Mouse (Mus musculus) liver, embryonic 12.5 days (tissue): ENCODE data around the gene Bco1. TPM values are rescaled to one million over a fixed set of nuclear protein-coding genes. Genes with fewer than 3 reads are reported as not detected.

Source experiments
- ATAC-seq: fragments of 200-750 bp; cut with Nextera tagmentation; 2 replicates; pipeline ENCODE4 v1.8.0; 2017; ENCODE audit warnings: moderate number of reproducible peaks, mild to moderate bottlenecking, moderate library complexity
- H3K27ac ChIP-seq: fragments of 300-500 bp; sonication (generic); 2 replicates; pipeline ENCODE4 v1.5.1; 2016; ENCODE audit warnings: mild to moderate bottlenecking
- H3K27me3 ChIP-seq: fragments of 300-500 bp; sonication (generic); replicated peaks from 2 replicates; pipeline ENCODE4 v1.6.1; 2016; ENCODE audit warnings: mild to moderate bottlenecking, moderate library complexity
- H3K36me3 ChIP-seq: fragments of 300-500 bp; sonication (generic); 2 replicates; pipeline ENCODE4 v1.6.1; 2016; ENCODE audit warnings: mild to moderate bottlenecking, moderate library complexity
- H3K4me1 ChIP-seq: fragments of 300-500 bp; sonication (generic); 2 replicates; pipeline ENCODE4 v1.6.1; 2016
- H3K4me2 ChIP-seq: fragments of 300-500 bp; sonication (generic); 2 replicates; pipeline ENCODE4 v1.6.1; 2016; ENCODE audit warnings: mild to moderate bottlenecking, moderate library complexity
- H3K4me3 ChIP-seq: fragments of 300-500 bp; sonication (generic); 2 replicates; pipeline ENCODE4 v1.5.1; 2016; ENCODE audit warnings: mild to moderate bottlenecking, moderate library complexity
- H3K9ac ChIP-seq: fragments of 300-500 bp; sonication (generic); 2 replicates; pipeline ENCODE4 v1.6.1; 2016; ENCODE audit warnings: mild to moderate bottlenecking, moderate library complexity
- H3K9me3 ChIP-seq: fragments of 300-500 bp; sonication (generic); replicated peaks from 2 replicates; pipeline ENCODE4 v1.6.1; 2016; ENCODE audit warnings: mild to moderate bottlenecking, moderate library complexity
- WGBS: fragments of 180-500 bp; shearing (Covaris S2); methylation state at CpG from one replicate; pipeline ENCODE4 v1.1.7; 2016; ENCODE audit not compliant: insufficient replicate concordance; 5-methylcytosine and 5-hydroxymethylcytosine counted together
- polyA plus RNA-seq: library from polyadenylated mRNA; unstranded; fragments of >200 nt; fragmentation: Nextera tagmentation; extraction: Ambion mirVana; gene quantifications from 2 replicates; pipeline ENCODE4 v1.2.1, GENCODE M21; 2016

Bco1 gene
- polyA plus RNA-seq, 1 experiment from 2014 or later, result 10.8 TPM

DNA sequence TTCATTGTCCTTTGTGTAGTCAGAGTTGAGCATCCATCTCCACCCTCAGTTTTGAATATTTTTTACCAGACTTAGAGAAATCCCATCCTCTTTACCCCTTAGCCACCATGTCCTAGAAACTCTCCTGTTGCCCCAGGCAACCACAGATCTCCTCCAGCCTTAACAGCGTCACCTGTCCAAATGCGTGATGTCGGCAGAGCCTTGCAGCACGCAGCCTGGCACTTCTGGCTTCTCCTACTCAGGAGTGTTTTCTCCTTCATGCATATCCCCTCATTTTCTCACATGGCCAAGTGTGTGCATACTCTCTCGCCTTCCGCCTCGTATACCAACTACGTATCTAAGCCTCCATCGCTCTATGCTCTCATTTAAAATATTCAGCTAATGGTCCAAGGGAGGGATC is 22.8 kb downstream of the Bco1 start:
- Histone ChIP-seq H3K9ac (no peak overlapping the region), H3K4me2 (no peak overlapping the region), H3K4me1 (peaks cover 26% of the 10 kb centered on the region), H3K27me3 (no peaks in the 10 kb centered on the region), H3K9me3 (no peaks in the 10 kb centered on the region), H3K4me3 (no peak overlapping the region), H3K36me3 (no peaks in the 10 kb centered on the region), H3K27ac (no peak overlapping the region)
- 86% methylated on average over 9 of the region's 9 CpGs for WGBS
- no peak for ATAC-seq

DNA sequence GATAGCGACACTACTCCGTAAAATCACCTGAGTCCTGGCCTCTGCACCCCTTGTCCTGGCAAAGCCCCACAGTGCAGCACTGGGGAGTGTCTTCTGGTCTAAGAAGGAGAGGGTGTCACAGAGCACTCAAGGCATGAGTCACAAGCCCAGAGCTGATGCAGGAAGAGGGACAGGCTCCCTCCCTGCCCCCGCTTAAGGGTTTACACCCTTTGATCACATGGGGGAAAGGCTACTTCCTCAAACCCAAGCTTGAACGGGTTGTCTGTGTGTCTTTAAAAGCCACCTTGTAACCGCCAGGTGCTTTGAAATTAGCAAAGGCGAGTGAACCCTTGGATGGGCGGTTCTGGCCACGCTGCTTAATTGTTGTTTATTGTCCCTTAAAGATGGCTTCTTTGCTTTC is 25.6 kb downstream of the Bco1 start:
- H3K27me3 ChIP-seq, result no peaks in the 10 kb centered on the region
- no peak overlapping the region for H3K9ac ChIP-seq
- ATAC-seq, result no peak
- H3K4me3 ChIP-seq, result no peak overlapping the region
- H3K27ac ChIP-seq, result no peak overlapping the region
- peaks cover 2% of the 10 kb centered on the region for H3K4me1 ChIP-seq
- no peaks in the 10 kb centered on the region for H3K9me3 ChIP-seq
- no peak overlapping the region for H3K4me2 ChIP-seq
- 56% methylated on average over 8 of the region's 8 CpGs for WGBS
- H3K36me3 ChIP-seq, result no peaks in the 10 kb centered on the region

DNA sequence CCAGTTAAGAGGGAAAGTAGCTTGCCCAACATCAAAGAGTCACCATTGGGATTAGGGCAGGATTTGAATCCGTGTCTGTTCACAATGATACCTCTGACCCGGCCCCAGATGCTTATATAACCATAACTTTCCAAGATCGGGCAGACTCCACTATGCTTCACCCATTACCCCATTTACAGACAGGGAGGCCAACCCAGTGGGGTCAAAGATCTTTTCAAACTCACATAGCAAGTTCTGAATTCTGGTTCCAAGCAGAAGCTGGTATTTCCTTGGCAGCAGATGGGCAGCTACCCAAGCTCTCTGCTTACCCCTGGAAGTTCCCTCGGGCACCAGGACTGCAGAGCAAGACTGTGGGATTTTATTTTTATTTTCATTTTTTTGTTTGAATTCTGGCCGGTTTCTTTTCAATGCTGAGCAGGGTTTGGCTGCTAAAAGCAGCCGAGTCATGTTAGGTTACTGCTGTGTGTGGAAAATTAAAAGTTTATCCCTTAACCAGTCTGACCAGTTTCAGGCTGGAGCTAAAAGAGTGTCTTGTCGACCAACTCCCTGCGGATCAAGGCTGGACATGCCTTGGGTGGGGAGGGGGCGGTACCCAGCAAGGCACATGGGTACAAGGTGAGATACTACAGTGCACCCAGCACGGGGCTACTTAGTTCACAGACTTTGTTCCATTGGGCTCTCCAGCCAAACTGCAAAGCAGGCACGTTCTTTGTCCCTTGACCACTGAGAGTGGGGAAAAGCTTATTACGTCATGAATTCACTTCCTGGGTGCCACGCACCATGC is 28.4 kb downstream of the Bco1 start:
- H3K4me3 ChIP-seq, result no peak overlapping the region
- no peaks in the 10 kb centered on the region for H3K36me3 ChIP-seq
- 64% methylated on average over 13 of the region's 13 CpGs for WGBS
- no peak for ATAC-seq
- no peak overlapping the region for H3K27ac ChIP-seq
- H3K4me2 ChIP-seq, result no peak overlapping the region
- no peaks in the 10 kb centered on the region for H3K9me3 ChIP-seq
- no peaks in the 10 kb centered on the region for H3K4me1 ChIP-seq
- no peak overlapping the region for H3K9ac ChIP-seq
- H3K27me3 ChIP-seq, result no peaks in the 10 kb centered on the region

DNA sequence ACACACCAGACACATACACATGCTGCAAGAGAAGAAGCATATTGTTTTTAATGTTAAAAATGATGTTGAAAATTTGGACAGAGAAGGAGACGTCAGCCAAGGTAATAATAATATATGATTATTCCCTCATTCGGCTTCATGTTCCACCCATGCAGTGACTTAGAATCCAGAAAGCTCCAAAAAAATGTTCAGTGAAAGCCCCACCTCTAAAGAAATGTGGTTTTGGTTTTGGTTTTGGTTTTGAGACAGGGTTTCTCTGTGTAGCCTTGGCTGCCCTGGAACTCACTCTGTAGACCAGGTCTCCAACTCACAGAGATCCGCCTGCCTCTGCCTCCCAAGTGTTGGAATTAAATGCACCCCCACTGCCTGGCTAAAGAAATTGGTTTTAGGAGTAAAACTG is 30.2 kb downstream of the Bco1 start:
- Histone ChIP-seq H3K27ac (no peak overlapping the region), H3K4me3 (no peak overlapping the region), H3K9ac (no peak overlapping the region), H3K4me2 (no peak overlapping the region), H3K36me3 (no peaks in the 10 kb centered on the region), H3K4me1 (no peaks in the 10 kb centered on the region), H3K27me3 (no peaks in the 10 kb centered on the region), H3K9me3 (no peaks in the 10 kb centered on the region)
- 91% methylated on average over 3 of the region's 3 CpGs for WGBS
- no peak for ATAC-seq

DNA sequence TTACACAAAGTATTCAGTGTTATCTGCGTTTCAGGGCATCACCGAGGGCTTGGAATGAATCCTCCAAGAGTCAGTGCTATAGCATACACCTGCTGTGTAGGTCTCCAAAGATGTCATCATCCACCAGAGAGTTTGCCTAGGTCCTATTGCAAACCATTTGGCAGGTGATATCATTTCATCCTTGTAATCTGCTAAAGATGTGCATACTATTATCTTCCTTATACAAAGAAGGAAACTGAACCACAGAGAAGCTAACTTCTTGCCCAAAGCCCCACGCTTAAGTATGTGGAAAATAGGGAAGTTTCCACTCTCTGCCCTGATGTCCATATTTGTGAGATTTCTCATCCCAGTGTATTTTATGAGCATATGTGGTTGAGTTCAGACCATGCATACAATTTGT is 30.8 kb downstream of the Bco1 start:
- 59% methylated on average over 3 of the region's 3 CpGs for WGBS
- H3K27me3 ChIP-seq, result no peaks in the 10 kb centered on the region
- no peaks in the 10 kb centered on the region for H3K4me1 ChIP-seq
- no peak for ATAC-seq
- no peak overlapping the region for H3K27ac ChIP-seq
- H3K4me3 ChIP-seq, result no peak overlapping the region
- H3K36me3 ChIP-seq, result no peaks in the 10 kb centered on the region
- H3K9ac ChIP-seq, result no peak overlapping the region
- no peak overlapping the region for H3K4me2 ChIP-seq
- H3K9me3 ChIP-seq, result no peaks in the 10 kb centered on the region

DNA sequence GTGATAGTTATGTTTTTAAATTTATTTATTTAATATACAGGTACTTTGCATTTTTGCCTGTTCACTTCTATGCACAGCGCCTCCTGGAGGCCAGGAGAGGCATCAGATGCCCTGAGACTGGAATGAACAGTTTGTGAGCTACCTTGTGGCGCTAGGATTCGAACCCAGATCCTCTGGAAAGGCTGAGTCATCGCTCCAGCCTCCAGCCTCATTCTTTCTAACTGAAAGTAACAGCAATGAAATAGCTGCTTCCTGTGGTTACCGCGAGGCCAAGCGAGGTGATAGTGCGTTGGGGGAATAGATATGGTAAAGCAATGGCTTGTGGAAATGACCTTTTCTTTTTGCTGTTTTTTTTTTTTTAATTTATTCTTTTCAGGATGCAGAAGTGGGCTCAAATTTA is 31.4 kb downstream of the Bco1 start:
- H3K36me3 ChIP-seq, result no peaks in the 10 kb centered on the region
- H3K27me3 ChIP-seq, result peaks cover 4% of the 10 kb centered on the region; the same call in 1 of the 2 replicates
- no peak overlapping the region for H3K4me2 ChIP-seq
- no peak overlapping the region for H3K9ac ChIP-seq
- no peaks in the 10 kb centered on the region for H3K9me3 ChIP-seq
- no peaks in the 10 kb centered on the region for H3K4me1 ChIP-seq
- WGBS, result 50% methylated on average over 8 of the region's 8 CpGs
- no peak for ATAC-seq
- no peak overlapping the region for H3K4me3 ChIP-seq
- H3K27ac ChIP-seq, result no peak overlapping the region

DNA sequence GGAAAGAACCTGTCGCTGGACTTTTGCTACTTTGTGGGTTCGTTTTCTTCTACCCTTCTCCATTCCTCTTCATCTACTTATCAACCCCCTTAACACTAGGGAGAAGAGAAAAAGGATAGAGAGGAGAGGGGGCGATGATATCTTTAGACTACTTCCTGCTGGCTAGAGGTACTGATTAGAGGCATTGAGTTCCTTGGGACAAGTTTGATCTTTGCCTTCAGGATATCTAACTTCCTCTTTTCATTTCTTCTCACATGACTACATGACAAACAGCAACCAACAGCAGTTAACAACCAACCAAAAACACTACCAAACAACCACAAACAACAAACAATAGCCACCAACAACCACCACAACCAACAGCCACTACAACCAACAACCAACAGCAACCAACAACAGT is 38.0 kb downstream of the Bco1 start:
- Histone ChIP-seq H3K9ac (no peak overlapping the region), H3K27me3 (peaks cover 7% of the 10 kb centered on the region; the same call in 1 of the 2 replicates), H3K4me3 (no peak overlapping the region), H3K4me2 (no peak overlapping the region), H3K4me1 (peaks cover 6% of the 10 kb centered on the region; the same call in 1 of the 2 replicates), H3K36me3 (0 out of 2 replicates have a peak, but pooled peaks cover 7% of the 10 kb centered on the region), H3K9me3 (no peaks in the 10 kb centered on the region), H3K27ac (no peak overlapping the region)
- no peak for ATAC-seq
- 43% methylated on average over 3 of the region's 3 CpGs for whole genome bisulfite sequencing

DNA sequence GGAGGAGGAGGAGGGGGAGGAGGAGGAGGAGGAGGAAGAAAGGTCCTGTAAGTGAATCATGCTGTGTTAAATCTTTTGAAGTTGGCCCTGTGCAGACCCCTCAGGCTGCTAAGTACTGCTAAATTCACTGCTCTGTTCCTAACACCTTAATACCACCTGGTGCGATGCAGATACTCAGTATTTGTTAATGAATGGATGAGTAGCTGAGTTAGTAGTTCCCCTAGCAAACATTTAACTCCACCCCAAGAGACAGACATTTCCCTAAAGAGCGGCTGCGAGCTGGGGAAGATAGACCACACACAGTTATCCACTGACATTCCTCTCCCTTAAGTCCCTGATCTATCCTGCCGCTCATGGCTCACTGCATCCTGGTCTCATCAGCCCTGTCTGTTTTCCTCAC is 40.7 kb downstream of the Bco1 start:
- WGBS, result 43% methylated on average over 4 of the region's 4 CpGs
- no peak overlapping the region for H3K4me3 ChIP-seq
- ATAC-seq, result no peak

DNA sequence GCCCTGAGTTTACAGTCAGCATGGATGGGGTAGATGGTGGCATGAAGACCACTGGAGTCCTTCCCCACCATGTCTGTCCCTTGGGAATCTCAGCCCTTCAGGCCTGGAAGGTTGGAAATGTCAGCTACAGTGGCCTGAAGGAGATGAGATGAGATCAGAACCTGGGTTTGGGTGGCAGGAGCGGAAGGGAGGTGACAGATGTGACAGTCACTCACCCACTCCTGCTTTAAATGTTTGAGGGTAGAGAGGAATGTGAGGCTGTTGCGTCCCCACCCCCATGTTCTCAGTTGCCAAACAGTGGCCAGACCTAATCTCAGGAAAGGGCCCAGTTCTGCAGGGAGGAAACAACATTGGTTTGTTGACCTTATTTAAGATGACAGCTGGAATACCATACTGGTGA is 41.1 kb downstream of the Bco1 start:
- Histone ChIP-seq H3K36me3 (0 out of 2 replicates have a peak, but pooled peaks cover 7% of the 10 kb centered on the region), H3K9me3 (no peaks in the 10 kb centered on the region), H3K27ac (no peak overlapping the region), H3K4me1 (peaks cover 6% of the 10 kb centered on the region; the same call in 1 of the 2 replicates), H3K9ac (no peak overlapping the region), H3K4me3 (no peak overlapping the region), H3K4me2 (no peak overlapping the region), H3K27me3 (peaks cover 4% of the 10 kb centered on the region; the same call in 1 of the 2 replicates)
- WGBS, result 49% methylated on average over 2 of the region's 2 CpGs
- no peak for ATAC-seq

More for the DNA sequence above, 40.7 kb downstream of the Bco1 start:
- Histone ChIP-seq H3K4me1 (peaks cover 6% of the 10 kb centered on the region; the same call in 1 of the 2 replicates), H3K9me3 (no peaks in the 10 kb centered on the region), H3K9ac (no peak overlapping the region), H3K27ac (no peak overlapping the region), H3K27me3 (peaks cover 7% of the 10 kb centered on the region; the same call in 1 of the 2 replicates), H3K36me3 (0 out of 2 replicates have a peak, but pooled peaks cover 7% of the 10 kb centered on the region), H3K4me2 (no peak overlapping the region)

DNA sequence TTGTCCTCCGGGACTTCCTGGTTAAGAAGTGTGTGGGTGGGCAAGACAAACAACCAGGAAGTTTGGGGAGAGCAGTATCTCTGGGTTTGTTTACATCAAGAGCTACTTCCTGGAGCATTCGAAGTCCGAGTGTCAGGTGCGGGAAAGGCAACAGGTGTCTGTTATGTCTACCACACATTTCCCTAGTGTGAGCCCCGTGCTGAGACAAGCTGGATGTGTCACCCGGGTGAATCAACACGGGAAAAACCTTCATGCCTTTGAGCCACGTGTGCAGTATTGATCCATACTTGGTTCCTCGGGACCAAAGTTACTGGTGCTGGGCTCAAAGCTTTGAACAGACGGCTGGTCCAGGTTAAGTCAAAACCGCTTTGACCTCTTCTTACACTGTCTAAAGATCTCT is 41.7 kb downstream of the Bco1 start:
- Histone ChIP-seq H3K4me2 (peak overlapping the region; percentile 12), H3K36me3 (0 out of 2 replicates have a peak, but pooled peaks cover 7% of the 10 kb centered on the region), H3K27ac (no peak overlapping the region), H3K4me3 (no peak overlapping the region), H3K9me3 (no peaks in the 10 kb centered on the region), H3K4me1 (peaks cover 6% of the 10 kb centered on the region; the same call in 1 of the 2 replicates), H3K27me3 (0 out of 2 replicates have a peak, but pooled peaks cover 3% of the 10 kb centered on the region), H3K9ac (no peak overlapping the region)
- WGBS, result 33% methylated on average over 11 of the region's 11 CpGs
- no peak for ATAC-seq

DNA sequence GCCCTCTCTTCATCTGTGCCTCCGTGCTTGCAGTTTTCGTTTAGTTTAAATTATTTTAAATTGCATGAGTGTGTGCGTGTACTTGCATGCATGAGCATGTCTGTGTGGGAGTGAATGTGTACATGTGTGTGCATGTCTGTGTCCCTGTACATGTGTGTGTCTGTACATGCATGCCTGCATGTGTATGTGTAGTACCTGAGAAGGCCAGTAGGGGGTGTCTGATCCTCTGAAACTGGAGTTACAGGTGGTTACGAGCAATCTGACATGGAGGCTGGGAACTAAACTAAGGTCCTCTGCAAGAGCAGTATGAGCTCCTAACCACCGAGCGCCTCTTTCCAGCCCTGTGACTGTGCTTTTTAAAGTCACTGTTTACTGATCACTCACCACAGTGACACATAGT is 52.9 kb downstream of the Bco1 start:
- no peak for ATAC-seq
- 86% methylated on average over 6 of the region's 6 CpGs for WGBS
- H3K27ac ChIP-seq, result no peak overlapping the region

DNA sequence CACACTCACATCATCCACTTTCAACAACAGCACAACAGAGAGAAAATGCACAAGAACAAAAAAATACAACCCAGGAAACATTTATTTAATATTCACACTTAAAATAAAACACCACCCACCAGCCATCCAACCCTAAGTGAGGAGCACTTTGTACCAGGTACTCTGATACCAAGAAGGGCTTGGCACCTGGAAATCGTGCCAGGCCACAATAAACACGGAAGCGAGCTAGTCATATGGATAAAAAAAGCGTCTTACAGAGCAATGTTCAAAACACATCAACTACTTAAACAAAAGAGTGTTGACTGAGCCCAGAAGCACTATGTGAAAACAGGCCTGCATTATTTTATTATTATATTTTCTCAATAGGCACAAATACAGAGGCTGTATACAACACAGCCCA is 60.5 kb downstream of the Bco1 start:
- 90% methylated on average over 4 of the region's 4 CpGs for WGBS
- Histone ChIP-seq H3K36me3 (no peaks in the 10 kb centered on the region), H3K9ac (no peak overlapping the region), H3K4me1 (peaks cover 32% of the 10 kb centered on the region), H3K9me3 (no peaks in the 10 kb centered on the region), H3K4me2 (peak overlapping the region; percentile 94), H3K27me3 (no peaks in the 10 kb centered on the region), H3K27ac (no peak overlapping the region), H3K4me3 (no peak overlapping the region; the same call in 1 of the 2 replicates)
- ATAC-seq, result no peak

More for the DNA sequence above, 52.9 kb downstream of the Bco1 start:
- Histone ChIP-seq H3K36me3 (no peaks in the 10 kb centered on the region), H3K4me2 (no peak overlapping the region), H3K9me3 (peaks cover 4% of the 10 kb centered on the region; the same call in 1 of the 2 replicates), H3K9ac (no peak overlapping the region), H3K27me3 (0 out of 2 replicates have a peak, but pooled peaks cover 7% of the 10 kb centered on the region), H3K4me3 (no peak overlapping the region), H3K4me1 (no peaks in the 10 kb centered on the region)
